Mouse (Mus musculus): ENCODE data around the gene Lonrf2.
A peak's percentile ranks its signal among the peaks of the same experiment; 100 is the strongest.

Lonrf2 gene

DNA sequence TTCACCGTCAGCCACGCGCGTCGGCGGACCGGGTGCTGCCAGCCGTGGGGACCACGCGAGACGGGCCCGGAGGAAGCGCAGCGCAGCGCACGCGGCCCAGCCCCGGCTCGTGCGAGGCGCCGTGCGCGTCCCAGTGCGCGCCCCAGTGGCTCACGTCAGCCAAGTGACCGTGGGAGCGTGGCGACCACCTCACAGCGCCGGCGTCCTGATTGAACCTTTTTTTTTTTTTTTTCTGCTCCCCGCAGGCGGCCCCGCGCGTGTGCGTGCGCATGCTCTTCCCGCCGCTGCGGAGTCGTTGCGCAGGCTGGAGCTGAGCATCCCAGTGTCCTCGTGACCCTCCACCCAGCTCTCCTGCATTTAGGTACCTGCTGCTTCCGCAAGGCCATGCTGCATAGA is at the start of gene Lonrf2:
Gene Lonrf2 (minus strand): TSS at position 235 of the 396 bp plus-strand sequence.
- no peak for DNase-seq (ENCODE audit: low read depth, low spot score)

DNA sequence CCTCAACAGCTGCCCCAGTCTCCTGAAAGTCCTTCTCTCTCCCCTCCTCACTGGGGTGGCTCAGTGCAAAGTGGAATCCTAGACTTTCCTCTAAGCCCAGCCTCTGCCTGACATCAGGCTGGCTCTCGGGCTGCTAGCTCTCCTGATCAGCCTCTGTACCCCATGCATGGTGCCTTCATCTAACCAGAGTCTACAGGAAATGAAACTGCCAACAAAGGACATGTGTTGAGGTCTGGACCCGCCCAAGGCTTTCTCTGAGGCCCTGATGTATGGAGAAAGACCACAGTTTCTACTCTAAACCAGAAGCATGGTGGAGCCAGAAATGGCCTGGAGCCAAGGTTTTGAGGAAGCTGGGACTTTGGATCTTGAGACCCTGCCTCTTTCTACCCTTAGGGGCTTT is 49.4 kb upstream of the Lonrf2 start:
- DNase-seq (ENCODE audit: low read depth, low spot score) = peak; percentile 58

DNA sequence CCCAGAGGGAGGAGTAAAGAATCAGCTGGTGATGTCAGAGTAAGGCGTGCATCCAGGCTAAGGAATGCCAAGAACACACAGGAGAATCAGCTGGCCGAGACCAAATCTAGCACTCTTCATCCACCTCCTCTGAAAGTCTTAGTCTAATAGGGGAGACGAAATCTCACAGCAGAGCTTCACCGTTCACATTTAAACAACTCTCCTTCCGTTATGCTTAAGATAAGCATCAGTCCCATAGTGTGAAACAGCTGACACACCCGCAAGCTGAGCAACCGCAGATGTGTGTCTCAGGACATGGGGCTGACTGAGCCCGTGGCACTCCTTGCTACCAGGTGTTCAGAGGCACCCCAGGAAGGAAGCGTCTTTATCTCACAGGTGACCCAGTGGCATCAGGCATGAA is 47.3 kb upstream of the Lonrf2 start:
- peak; percentile 71 for DNase-seq (ENCODE audit: low read depth, low spot score)

DNA sequence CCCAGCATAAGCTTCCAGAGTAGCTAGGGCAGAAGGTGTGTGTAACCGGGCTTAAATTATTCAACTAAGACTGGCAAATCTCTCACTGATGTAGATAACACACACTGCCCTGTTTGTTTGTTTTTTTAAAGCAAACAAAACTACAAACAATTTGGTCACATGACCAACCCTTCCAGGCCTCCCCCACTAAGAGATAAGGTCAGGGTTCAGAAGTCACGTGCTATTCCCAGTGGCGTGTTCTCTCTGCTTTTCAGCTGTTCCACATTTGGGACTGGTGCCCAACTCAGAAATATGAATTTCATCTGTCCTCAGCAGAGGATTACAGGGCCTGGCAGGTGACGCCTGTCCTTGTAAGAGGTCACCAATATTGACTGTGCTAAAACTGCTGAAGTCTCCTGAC is 46.2 kb upstream of the Lonrf2 start:
- DNase-seq (ENCODE audit: low read depth, low spot score) = no peak

DNA sequence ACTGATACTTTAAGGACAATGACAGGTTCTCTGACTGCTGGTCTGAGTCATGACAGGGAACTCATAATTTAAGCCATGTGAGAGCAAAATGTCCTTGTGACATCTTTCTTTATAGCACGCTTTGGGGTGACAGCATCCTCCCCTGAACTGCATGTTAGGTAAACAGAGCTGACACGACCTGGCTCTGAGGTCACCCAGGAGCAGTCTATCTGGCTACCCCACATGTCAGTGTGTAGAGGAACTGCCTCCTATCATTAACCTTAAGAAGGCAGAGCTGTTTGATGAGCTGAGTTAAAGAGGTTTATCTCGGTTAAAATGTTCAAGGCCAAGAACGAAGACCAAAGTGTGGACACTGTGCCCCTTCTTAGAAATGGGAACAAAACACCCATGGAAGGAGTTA is 44.9 kb upstream of the Lonrf2 start:
- no peak for DNase-seq (ENCODE audit: low read depth, low spot score)

DNA sequence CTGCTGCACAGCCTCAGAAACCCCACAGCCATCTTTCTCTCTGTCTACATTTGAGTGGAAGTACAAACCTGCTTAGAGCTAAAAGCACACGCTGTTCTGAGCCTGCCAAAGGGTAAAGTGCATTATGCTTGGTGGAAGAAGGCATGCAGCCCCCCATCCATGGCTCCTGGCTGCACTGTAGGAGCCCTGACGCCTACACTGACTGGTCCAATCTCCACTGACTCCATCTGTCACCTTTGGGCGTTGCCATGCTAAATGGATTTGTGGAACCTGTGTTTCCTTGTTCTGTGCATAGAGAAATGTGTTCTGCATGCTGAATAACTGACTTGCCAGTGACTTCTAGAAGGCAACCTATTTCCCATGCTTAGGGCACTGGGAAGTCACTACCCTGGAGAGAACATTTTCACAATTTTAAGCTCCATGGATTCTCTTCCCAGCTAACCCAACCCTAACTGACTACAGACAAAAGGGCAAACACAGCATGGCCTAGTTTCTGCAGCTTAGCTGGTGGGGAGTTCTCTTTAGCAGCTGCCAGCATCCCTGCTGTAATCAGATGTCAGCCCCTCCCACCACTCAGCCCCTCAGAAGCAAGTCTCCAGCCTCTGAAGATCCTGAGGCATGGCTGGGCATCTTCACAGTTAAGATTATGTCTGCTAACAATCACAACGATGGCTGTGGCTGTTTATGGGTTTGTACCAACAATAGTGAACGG is 40.3 kb upstream of the Lonrf2 start:
- no peak for DNase-seq (ENCODE audit: low read depth, low spot score)

DNA sequence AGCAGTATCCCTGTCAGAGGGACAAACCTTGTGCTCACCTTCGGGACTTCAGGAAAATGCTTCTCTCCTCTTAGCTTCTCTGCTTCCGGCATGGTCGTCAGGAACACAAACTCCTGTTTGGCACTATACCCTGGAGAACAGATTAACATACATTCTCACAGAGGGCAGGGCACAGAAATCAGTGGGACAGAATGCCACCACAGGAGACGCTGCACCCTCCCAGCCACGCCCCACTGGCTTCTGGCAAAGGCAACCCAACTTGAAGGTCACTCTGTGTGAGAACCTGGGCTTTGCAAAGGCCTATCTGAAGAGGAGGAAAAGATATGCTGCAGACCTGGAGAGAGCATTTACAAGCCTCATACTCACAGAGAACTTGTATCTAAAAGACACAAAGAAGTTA is 37.4 kb upstream of the Lonrf2 start:
- DNase-seq (ENCODE audit: low read depth, low spot score) = no peak

DNA sequence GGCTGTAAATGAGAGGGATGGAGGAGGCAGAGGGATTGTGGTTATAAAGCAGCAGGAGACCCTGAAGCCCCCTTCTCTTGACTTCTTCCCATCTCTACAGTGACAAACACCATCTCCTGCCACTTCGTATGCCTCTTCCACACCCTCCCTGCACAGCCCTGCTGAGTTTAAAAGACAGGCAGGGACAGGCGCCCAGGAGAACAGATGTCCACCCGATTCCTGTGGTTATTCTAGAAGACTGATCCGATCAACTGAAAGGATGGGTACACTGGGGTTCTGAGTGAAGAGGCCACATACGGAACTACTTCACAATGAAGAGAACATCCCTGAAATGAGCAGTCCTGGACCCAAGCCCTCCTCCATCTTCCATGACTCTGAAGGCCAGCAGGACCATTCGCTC is 35.3 kb upstream of the Lonrf2 start:
- no peak for DNase-seq (ENCODE audit: low read depth, low spot score)

DNA sequence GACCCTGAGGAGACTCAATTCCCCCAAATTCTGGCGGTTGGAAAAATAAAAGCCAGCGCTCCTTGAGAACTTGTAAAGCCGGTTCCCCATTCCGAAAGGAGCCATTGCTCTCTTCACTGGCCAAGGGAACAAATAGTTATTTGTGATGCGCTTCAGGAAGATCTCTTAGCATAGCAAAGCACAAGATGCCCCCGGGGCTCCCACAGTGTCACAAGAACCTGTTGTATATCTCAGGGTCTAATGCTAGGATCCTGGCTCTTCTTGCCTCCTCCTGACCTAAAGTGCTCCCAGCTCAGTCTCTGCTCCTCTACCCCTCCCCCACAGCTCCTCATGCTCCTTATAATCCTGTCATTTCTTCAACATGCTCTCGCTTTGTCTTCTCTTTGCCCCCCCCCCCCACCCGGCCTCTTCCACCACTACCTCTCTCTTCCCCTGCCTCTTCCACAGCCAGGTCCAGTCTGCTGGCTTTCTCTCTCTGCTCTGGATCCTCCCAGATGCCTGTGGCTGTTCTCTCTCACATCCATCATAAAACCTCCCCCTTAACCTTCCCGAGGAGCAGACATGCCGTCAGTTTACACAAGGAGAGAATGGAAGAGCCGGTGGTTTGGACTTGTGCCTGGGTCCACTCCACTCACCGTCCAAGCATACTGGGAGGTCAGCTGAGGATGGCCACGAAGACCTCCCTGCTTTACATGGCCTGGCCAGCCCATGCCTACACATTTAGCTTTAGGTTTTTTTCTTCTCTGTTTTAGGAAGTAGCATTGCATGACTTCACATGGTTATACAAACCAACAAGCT is 33.1 kb upstream of the Lonrf2 start:
- no peak for DNase-seq (ENCODE audit: low read depth, low spot score)

DNA sequence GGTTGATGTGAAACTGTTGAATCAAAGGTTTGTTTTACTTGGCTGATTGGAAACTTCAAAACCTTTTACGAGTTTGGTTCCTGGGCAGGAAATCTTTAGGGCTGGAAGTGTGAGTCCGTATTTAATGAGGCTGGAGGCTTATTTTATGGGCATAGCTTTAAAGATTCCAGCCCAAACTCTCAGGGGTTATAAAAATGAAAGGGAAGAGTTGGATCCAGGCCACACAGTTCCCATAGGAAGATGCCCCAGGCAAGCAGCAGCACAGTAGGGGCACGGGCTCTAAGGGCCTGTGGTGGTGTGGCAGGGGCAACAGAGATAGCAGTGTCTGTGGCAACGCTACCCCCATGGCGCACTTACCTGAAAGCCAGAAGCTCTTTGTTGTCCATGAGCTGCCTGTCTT is 29.7 kb upstream of the Lonrf2 start:
- no peak for DNase-seq (ENCODE audit: low read depth, low spot score)

DNA sequence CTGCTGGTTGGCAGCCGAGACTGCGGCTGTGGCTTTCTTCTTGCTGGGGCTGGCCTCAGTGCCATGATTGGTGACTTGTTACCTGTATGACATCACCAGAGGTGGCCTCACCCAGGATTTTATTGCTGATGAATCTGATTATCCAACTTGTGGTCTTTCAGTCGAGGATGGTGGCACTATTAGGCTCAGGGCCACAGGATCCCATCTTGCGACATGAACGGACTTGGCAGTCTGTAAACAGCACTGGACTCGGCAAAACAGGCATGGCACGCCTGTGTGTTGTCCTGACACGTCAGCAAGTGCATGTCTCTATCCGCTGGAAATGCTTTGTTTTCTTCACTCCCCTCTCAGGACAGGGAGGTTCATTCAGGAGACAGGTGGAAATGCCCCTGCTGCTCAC is 27.8 kb upstream of the Lonrf2 start:
- DNase-seq (ENCODE audit: low read depth, low spot score) = no peak

DNA sequence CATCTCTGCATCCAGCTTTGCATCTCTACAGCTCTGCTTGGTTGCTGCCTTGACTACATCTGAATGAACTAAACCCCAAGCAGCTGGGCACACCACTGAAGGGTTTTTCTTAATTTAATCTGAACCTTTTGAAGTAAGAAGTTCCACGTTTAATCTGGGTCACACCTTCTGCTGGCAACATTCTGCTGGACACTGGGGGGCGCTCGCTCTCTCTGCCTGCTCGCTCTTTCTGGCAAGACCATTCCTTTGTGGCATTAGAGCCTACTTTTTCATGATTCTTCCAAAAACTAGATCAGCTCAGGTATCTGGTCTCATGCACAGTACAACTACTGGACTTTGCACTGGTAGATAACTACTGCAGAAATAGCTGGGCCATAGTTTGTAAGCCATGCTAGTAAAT is 25.7 kb upstream of the Lonrf2 start:
- peak; percentile 69 for DNase-seq (ENCODE audit: low read depth, low spot score)

DNA sequence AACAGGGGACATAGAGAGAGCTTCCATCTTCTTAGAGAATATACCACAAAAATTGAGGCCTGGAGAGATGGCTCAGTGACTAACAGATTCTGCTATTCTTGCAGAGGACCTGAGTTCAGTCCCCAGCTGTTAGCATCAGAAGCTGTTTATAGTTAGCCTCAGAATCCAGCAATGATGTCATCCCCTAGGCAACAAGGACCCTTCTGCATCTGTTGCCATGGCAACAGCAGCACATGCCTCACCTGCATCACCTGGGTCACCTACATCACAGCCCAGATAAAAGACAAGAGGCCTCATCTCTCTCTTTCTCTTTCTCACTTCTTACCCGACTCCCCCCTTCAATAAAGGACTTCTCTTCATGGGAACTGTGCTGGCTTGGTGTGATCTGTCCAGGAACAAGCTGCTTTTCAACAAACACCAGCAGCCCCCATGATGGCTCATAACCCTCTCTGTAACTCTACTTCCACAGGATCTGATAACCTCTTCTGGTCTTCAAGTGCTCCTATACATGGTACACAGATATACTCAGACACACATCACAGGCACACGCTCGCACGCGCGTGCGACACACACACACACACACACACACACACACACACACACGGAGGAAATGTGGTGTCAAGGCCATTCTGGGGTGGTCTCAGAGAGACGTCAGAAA is 24.5 kb upstream of the Lonrf2 start:
- no peak for DNase-seq (ENCODE audit: low read depth, low spot score)

DNA sequence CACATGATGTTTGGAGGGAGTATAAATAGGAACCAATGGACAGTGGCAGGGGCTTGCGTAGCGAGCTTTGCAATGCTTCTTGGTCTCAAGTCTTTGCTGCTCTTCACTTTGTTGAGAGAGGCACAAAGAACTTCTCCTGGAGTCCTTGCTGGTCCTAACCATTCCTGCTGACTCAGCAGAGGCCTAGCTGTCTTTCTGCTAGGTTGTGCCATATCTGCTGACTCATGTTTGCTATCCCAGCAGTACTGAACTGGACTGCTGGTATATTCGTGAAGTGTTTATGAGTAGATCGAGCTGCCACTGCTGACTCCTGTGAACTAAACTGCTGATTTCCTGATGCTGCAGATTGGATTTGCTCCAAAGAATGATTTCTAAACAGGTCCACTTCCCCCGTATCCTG is 23.7 kb upstream of the Lonrf2 start:
- DNase-seq (ENCODE audit: low read depth, low spot score) = no peak

DNA sequence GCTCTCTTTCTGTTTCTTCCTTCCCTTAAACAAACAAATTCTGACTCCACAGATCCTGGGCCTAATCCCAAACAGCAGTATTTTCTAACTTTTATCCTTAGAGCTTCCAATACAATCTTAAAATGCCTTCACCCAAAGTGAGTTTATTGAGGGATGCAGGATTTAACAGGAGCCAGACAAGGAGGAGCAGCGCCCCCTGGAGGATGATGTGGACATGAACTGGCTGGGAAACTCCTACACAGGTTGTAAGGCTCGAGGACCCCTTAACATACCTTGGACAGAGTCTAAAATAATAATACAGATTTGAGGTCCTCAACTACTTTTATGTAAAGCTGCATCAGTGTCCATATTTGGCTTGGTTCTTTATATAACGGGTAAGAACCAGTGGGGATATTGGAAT is 19.7 kb upstream of the Lonrf2 start:
- DNase-seq (ENCODE audit: low read depth, low spot score) = peak; percentile 73

DNA sequence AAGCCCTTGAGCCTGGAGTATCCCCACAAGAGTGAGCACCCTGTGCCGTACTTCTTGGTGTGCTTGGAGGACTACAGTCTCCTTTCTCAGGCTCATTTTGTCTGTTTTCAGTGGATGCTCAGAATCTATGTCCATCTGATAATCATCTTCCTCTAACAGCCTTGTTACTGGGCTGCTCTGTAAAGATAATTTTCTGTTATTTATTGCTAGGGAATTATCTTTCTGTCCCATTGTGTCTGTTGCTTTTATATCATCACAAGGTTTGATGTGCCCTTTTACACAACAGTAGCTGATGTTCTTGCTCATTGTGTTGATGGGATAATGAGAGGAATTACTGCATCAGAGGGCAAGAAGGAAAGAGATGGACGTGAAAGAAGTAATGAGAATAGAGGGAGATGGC is 15.7 kb upstream of the Lonrf2 start:
- DNase-seq (ENCODE audit: low read depth, low spot score) = no peak

DNA sequence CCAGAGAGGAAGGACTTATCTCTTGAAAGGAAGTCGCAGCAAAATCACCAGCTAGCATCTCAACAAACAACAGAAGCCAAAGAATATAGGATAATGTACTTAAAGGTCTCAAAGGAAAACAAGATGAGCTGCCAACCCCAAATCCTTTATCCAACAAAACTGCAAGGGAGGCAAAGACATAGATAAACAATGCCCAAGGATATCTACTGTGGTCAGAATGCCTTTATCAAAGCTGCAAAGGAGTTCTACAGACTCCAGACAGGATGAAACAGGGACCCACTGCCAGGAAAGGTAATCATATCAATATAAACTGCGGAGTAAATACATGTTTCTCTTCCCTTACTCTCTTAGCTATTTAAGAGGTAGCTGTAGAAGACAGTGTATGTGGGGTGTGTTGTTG is 14.1 kb upstream of the Lonrf2 start:
- DNase-seq (ENCODE audit: low read depth, low spot score) = no peak

DNA sequence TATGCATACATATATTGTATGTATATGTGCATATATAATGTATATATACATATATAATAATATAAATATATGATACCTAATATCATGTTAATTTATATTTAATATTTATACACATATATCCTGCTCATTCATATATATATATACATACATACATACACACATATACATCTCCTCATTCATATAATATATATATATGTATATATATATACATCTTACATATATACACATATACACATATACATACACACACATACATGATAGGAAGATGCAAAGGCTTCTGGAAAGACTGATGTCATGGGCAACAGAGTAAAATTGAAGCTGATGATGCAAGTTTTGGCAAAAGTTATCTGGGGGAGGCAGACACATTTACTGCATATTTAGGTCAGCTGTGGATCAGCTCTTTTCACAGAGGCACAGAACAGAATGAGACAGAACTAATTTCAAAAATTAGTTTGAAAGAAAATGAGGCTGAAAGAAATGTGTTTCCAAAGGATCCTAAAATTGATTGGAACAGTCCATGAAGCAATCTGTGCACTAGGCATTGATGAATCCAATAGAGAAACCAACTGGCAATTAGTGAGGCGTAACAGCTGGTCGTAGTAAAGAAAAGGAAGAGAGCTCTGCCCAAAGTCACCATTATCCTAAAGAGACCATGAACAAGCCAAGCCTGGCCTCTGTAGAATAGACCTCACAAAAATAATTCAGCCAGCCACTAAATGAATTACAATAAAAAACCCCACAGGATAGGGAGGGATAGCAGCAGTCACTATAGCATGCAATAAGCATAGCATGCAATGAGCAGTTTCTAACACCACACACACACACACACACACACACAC is 12.2 kb upstream of the Lonrf2 start:
- DNase-seq (ENCODE audit: low read depth, low spot score) = no peak

DNA sequence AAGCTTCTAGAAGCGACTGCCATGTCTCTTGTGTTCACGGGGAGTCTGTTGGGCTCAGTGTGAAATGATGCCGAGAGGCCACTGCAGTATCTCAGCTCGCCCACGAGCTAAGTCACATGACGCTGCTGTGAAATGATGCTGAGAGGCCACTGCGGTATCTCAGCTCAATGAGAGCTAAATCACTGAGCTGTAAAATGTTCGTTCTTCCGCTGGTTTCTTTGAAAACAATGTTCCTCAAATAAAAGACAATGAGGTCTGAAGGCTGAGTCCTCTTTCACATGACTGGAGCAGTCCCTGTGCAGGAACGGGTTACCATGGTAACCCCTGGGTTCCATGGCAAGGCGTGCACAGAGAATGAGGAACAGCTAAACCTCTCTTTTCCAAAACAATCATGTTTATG is 11.5 kb upstream of the Lonrf2 start:
- no peak for DNase-seq (ENCODE audit: low read depth, low spot score)

DNA sequence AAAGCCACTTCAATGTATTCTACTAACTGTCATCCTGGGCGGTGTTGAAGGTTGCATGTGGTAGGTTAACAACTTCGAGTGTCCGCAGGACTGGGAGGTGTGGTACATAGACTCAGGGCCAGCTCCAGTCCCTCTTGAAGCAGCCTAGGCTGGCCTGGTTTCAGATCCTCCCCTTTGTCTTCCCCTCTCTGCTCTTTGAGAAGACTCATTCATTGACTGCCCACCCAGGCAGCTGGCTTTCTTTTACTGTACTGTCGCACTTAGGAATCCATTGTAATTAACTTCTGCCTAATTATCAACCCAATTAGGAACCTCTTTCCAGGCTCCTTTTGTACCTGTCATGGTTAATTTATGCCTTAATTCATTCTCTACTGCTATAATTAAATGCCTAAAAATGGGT is 6.8 kb upstream of the Lonrf2 start:
- DNase-seq (ENCODE audit: low read depth, low spot score) = no peak

DNA sequence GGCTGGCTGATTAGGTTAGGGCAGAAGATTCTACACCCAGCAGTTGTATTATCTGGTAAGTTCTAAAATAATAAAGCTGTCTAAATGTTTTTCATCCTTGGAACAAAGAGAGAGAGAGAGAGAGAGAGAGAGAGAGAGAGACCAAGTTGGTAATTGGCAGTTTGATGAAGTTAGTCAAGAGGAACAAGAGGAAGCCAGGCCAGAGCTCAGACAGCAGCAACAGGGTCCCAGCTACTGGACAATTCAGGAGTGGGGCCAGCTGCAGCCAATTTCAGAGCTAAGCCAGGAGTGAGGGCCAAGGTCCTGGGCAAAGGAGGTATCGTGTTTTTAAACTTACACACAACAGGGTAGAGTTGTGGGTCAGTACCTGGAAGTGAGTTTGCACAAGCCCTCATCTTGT is 6.3 kb upstream of the Lonrf2 start:
- no peak for DNase-seq (ENCODE audit: low read depth, low spot score)

DNA sequence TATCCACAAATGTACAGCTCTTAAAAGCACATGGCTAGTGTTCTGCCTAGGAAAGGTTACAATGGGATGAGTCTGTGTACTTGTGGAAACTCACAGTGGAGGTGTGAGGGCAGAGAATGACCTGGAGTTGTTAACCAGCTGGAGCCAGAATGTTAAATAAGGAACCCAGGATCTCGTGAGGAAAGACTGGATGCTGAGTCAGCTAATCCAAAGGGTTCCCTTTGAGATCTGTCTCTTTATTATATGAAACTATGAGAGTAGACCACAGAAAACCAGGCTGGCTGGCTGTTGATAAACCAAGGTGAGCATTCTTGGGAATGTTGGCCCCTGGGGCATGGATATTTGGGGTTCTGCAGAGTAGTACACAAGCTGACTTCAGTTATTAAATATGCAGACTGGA is 3.4 kb upstream of the Lonrf2 start:
- no peak for DNase-seq (ENCODE audit: low read depth, low spot score)

All from CD4-positive, CD25-positive, alpha-beta regulatory T cell, adult 2 months (primary cell).